Mouse (Mus musculus): ENCODE measurements around the gene Xirp1. TPM values are rescaled to one million over a fixed set of nuclear protein-coding genes. Genes with fewer than 3 reads are reported as not detected.

Xirp1 gene
- total and polyA plus RNA-seq, 3 experiments = not detected

- no peaks in the 10 kb centered on the region for H3K79me2 ChIP-seq (replicated peaks; ENCODE audit: control insufficient read depth, extremely low read depth, insufficient read depth, poor library complexity, severe bottlenecking)
- H3K4me3 ChIP-seq (replicated peaks in 1 of 3; ENCODE audit: low read depth in 2 of 3, low read length in 2 of 3, poor library complexity in 1 of 3) = no peak overlapping the region
- dilution Hi-C loops (cut with MboI; ENCODE audit: extremely low pct_ligation_motif_present, extremely low pct_unique_long_range_greater_than_20kb, low sequenced_read_pairs) = no loop called here
- in situ Hi-C loops (cut with MboI; ENCODE audit: low pct_ligation_motif_present, low pct_unique_long_range_greater_than_20kb, low sequenced_read_pairs) = no loop called here
- peaks cover 25 to 40% of the 10 kb centered on the region in 2 experiments for H3K4me1 ChIP-seq (ENCODE audit: control insufficient read depth in 1 of 2, insufficient read depth in 2 of 2)
- peak; percentile 51 for DNase-seq (ENCODE audit: extremely low read depth)
- no peaks in the 10 kb centered on the region for H3K36me3 ChIP-seq (replicated peaks in 1 of 2; ENCODE audit: control insufficient read depth in 1 of 2, insufficient read depth in 1 of 2, low read length in 1 of 2)
- TF ChIP-seq TCF12 (IDR thresholded peaks at IDR 0.05; ENCODE audit: low read depth, low read length) = peak; percentile 11; the same call in 1 of the 2 replicates
- TF ChIP-seq POLR2A (IDR thresholded peaks at IDR 0.05; ENCODE audit: low read depth, low read length) = 0 out of 2 replicates have a peak, but pooled peaks have one; percentile 36
- TF ChIP-seq ZNF384 (IDR thresholded peaks at IDR 0.05; ENCODE audit: low read depth, low read length) = peak; percentile 75
- TF ChIP-seq EP300 (IDR thresholded peaks at IDR 0.05; ENCODE audit: low read length) = peak; percentile 56; the same call in 1 of the 2 replicates
- TF ChIP-seq IRF4 (IDR thresholded peaks at IDR 0.05; ENCODE audit: low read depth, low read length) = no peak
- TF ChIP-seq PAX5 (IDR thresholded peaks at IDR 0.05; ENCODE audit: low read length) = no peak
- TF ChIP-seq ETS1 (conservative IDR thresholded peaks at IDR 0.05; ENCODE audit: low read depth, low read length) = 0 out of 2 replicates have a peak, but pooled peaks have one; percentile 12
- no peak for TF ChIP-seq UBTF (IDR thresholded peaks at IDR 0.05; ENCODE audit: low read depth, low read length)
- no peak for TF ChIP-seq GABPA (IDR thresholded peaks at IDR 0.05; ENCODE audit: insufficient replicate concordance, low read depth, low read length)
- peaks cover 15% of the 10 kb centered on the region for H3K9me3 ChIP-seq (replicated peaks; ENCODE audit: low read length)
- H3K9ac ChIP-seq (ENCODE audit: insufficient read depth, low read depth) = no peak overlapping the region; the same call in 1 of the 2 replicates
- H3K4me2 ChIP-seq (ENCODE audit: insufficient read depth, low read depth, poor library complexity, severe bottlenecking) = 0 out of 2 replicates have a peak overlapping the region, but pooled peaks have one; percentile 5
- H3K27ac ChIP-seq (ENCODE audit: insufficient read depth, low read depth) = peak overlapping the region; percentile 47; the same call in 1 of the 2 replicates
- H3K27me3 ChIP-seq (replicated peaks) = no peaks in the 10 kb centered on the region
These were observed 32.8 kb upstream of the Xirp1 start for GRCm38 (mm10) chr9:120056201-120056600.

DNA sequence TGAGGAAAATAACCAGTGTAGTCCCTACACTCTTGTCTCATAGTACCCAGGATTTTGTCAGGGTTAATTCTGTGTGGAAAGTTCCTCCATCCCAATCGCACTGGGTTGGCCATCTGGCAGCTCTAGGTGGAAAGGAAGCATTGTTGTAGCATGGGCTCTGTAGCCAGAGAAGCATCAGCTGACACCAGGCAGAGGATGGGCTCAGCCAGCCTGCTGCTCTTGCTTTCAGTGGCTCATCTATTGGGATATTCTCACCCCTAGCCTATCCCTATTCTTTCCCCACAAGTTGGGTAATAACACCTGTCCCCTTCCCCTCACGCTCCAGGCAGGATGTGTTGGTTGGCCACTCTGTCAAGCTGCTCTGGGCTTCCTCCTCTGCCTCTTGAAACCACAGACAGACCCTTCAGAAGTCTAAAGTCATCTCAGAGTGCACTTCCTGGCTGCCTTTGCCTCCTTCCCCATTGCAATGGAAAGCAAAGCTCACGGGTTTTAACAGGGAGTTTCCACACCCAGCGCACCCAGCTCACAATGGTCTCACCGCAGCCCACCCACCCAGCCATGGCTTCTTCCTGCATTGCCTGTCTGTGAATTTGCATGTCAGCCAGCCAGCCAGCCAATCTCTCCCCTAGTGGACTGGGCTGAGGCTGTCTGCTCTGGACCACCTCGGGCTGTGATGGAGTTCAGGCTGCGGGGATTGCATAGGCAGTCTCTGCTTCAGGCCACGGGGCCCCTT is 31.3 kb upstream of the Xirp1 start:
- Histone ChIP-seq H3K4me2 (ENCODE audit: insufficient read depth, low read depth, poor library complexity, severe bottlenecking) (peak overlapping the region; percentile 42; the same call in 1 of the 2 replicates), H3K79me2 (replicated peaks; ENCODE audit: control insufficient read depth, extremely low read depth, insufficient read depth, poor library complexity, severe bottlenecking) (no peaks in the 10 kb centered on the region), H3K4me1 (ENCODE audit: control insufficient read depth in 1 of 2, insufficient read depth in 2 of 2) (peaks cover 25 to 40% of the 10 kb centered on the region in 2 experiments), H3K36me3 (replicated peaks in 1 of 2; ENCODE audit: control insufficient read depth in 1 of 2, insufficient read depth in 1 of 2, low read length in 1 of 2) (no peaks in the 10 kb centered on the region), H3K4me3 (replicated peaks in 1 of 3; ENCODE audit: low read depth in 2 of 3, low read length in 2 of 3, poor library complexity in 1 of 3) (peak overlapping the region in 1 of 3 experiments; percentile 25), H3K27me3 (replicated peaks) (no peaks in the 10 kb centered on the region), H3K9me3 (replicated peaks; ENCODE audit: low read length) (peaks cover 12% of the 10 kb centered on the region), H3K27ac (ENCODE audit: insufficient read depth, low read depth) (peak overlapping the region; percentile 47), H3K9ac (ENCODE audit: insufficient read depth, low read depth) (no peak overlapping the region)
- peak; percentile 83 for DNase-seq (ENCODE audit: extremely low read depth)
- dilution Hi-C loops (cut with MboI; ENCODE audit: extremely low pct_ligation_motif_present, extremely low pct_unique_long_range_greater_than_20kb, low sequenced_read_pairs) (no loop called here), in situ Hi-C loops (cut with MboI; ENCODE audit: low pct_ligation_motif_present, low pct_unique_long_range_greater_than_20kb, low sequenced_read_pairs) (no loop called here)
- TF ChIP-seq KAT2A (IDR thresholded peaks at IDR 0.05; ENCODE audit: insufficient replicate concordance, low read length) (no peak), BHLHE40 (IDR thresholded peaks at IDR 0.05; ENCODE audit: low read depth, low read length) (peak; percentile 71), RCOR1 (conservative IDR thresholded peaks at IDR 0.05; ENCODE audit: low read depth, low read length) (no peak), JUN (IDR thresholded peaks at IDR 0.05; ENCODE audit: insufficient read depth, low read depth, low read length) (no peak), ELF1 (IDR thresholded peaks at IDR 0.05; ENCODE audit: low read depth, low read length) (peak; percentile 83), ZMIZ1 (IDR thresholded peaks at IDR 0.05; ENCODE audit: low read depth, low read length) (no peak), ZC3H11A (IDR thresholded peaks at IDR 0.05; ENCODE audit: low read depth, low read length) (no peak), PAX5 (IDR thresholded peaks at IDR 0.05; ENCODE audit: low read length) (no peak), MAZ (IDR thresholded peaks at IDR 0.05; ENCODE audit: low read depth, low read length) (no peak), ZNF384 (IDR thresholded peaks at IDR 0.05; ENCODE audit: low read depth, low read length) (no peak), GABPA (IDR thresholded peaks at IDR 0.05; ENCODE audit: insufficient replicate concordance, low read depth, low read length) (no peak), SIN3A (IDR thresholded peaks at IDR 0.05; ENCODE audit: low read length) (peak; percentile 48; the same call in 1 of the 2 replicates), USF2 (conservative IDR thresholded peaks at IDR 0.05; ENCODE audit: low read depth, low read length) (no peak), E2F4 (IDR thresholded peaks at IDR 0.05; ENCODE audit: insufficient replicate concordance, low read depth, low read length) (no peak), USF1 (IDR thresholded peaks at IDR 0.05; ENCODE audit: low read depth, low read length) (no peak), SMC3 (IDR thresholded peaks at IDR 0.05; ENCODE audit: low read depth, low read length) (no peak), NRF1 (IDR thresholded peaks at IDR 0.05; ENCODE audit: low read depth, low read length) (no peak), CHD2 (IDR thresholded peaks at IDR 0.05; ENCODE audit: low read length) (no peak), TCF12 (IDR thresholded peaks at IDR 0.05; ENCODE audit: low read depth, low read length) (peak; percentile 55; the same call in 1 of the 2 replicates), CTCF (conservative IDR thresholded peaks at IDR 0.05 in 1 of 2, IDR thresholded peaks at IDR 0.05 in 1 of 2; ENCODE audit: low read depth in 2 of 2, low read length in 2 of 2) (no peak), NELFE (IDR thresholded peaks at IDR 0.05; ENCODE audit: low read depth, low read length) (0 out of 2 replicates have a peak, but pooled peaks have one; percentile 13), HCFC1 (IDR thresholded peaks at IDR 0.05; ENCODE audit: low read depth, low read length) (no peak), EP300 (IDR thresholded peaks at IDR 0.05; ENCODE audit: low read length) (peak; percentile 59), ZKSCAN1 (IDR thresholded peaks at IDR 0.05; ENCODE audit: borderline replicate concordance, low read depth, low read length) (no peak), CHD1 (IDR thresholded peaks at IDR 0.05; ENCODE audit: low read depth, low read length) (no peak), RAD21 (IDR thresholded peaks at IDR 0.05; ENCODE audit: low read depth, low read length) (no peak), ETS1 (conservative IDR thresholded peaks at IDR 0.05; ENCODE audit: low read depth, low read length) (peak; percentile 56)
